Mouse (Mus musculus) lung, postnatal 0 days (tissue): ENCODE data around the gene Adgrg2. TPM values are rescaled to one million over a fixed set of nuclear protein-coding genes. Genes with fewer than 3 reads are reported as not detected.

Experiments
- ATAC-seq: fragments of 200-750 bp; cut with Nextera tagmentation; 2 replicates; pipeline ENCODE4 v1.8.0; 2017; ENCODE audit warnings: moderate library complexity
- DNase-seq: peaks from one replicate; pipeline ENCODE4 v3.0.0-alpha.2; 2016; ENCODE audit warnings: low spot score
- H3K27ac ChIP-seq: fragments of 300-500 bp; sonication (generic); 2 replicates; pipeline ENCODE4 v1.5.1; 2014; ENCODE audit warnings: antibody characterized with exemption, mild to moderate bottlenecking, low read length, mixed read lengths
- H3K27me3 ChIP-seq: fragments of 300-500 bp; sonication (generic); replicated peaks from 2 replicates; pipeline ENCODE4 v1.6.1; 2014; ENCODE audit warnings: low read length, mixed read lengths; ENCODE audit not compliant: insufficient read depth
- H3K36me3 ChIP-seq: fragments of 300-500 bp; sonication (generic); 2 replicates; pipeline ENCODE4 v1.6.1; 2014; ENCODE audit warnings: low read length, mixed read lengths; ENCODE audit not compliant: insufficient read depth
- H3K4me1 ChIP-seq: fragments of 300-500 bp; sonication (generic); 2 replicates; pipeline ENCODE4 v1.6.1; 2014; ENCODE audit warnings: antibody characterized with exemption, low read depth, low read length, mixed read lengths; ENCODE audit not compliant: insufficient read depth
- H3K4me2 ChIP-seq: fragments of 300-500 bp; sonication (generic); replicated peaks from 2 replicates; pipeline ENCODE4 v1.6.1; 2014; ENCODE audit warnings: low read depth, mild to moderate bottlenecking, low read length, moderate library complexity, mixed read lengths
- H3K4me3 ChIP-seq: fragments of 300-500 bp; sonication (generic); 2 replicates; pipeline ENCODE4 v1.5.1; 2014; ENCODE audit warnings: low read depth, low read length
- H3K9ac ChIP-seq: fragments of 300-500 bp; sonication (generic); replicated peaks from 2 replicates; pipeline ENCODE4 v1.6.1; 2014; ENCODE audit warnings: low read depth, mild to moderate bottlenecking
- H3K9me3 ChIP-seq: fragments of 300-500 bp; sonication (generic); 2 replicates; pipeline ENCODE4 v1.6.1; 2016; ENCODE audit warnings: low read length, mixed read lengths
- CTCF ChIP-seq: IDR thresholded peaks from 2 replicates; pipeline ENCODE4 v1.5.1; 2016; ENCODE audit warnings: antibody characterized with exemption, mild to moderate bottlenecking
- EP300 ChIP-seq: IDR thresholded peaks from 2 replicates; pipeline ENCODE4 v1.6.1; 2016; ENCODE audit warnings: antibody characterized with exemption, mild to moderate bottlenecking, control low read depth
- WGBS: fragments of 180-500 bp; shearing (Covaris S2); extraction: QIAGEN DNeasy Blood & Tissue Kit; methylation state at CpG from one replicate; pipeline ENCODE4 v1.1.7; 2014; 5-methylcytosine and 5-hydroxymethylcytosine counted together
- polyA plus RNA-seq: library from polyadenylated mRNA; unstranded; fragments of >200 nt; fragmentation: Nextera tagmentation; extraction: Ambion mirVana; gene quantifications from 2 replicates; pipeline ENCODE4 v1.2.1, GENCODE M21; 2015

Gene Adgrg2
- polyA plus RNA-seq, 1 experiment from 2014 or later = 4.7 TPM

- 64% methylated on average over 7 of the region's 7 CpGs for WGBS
- Histone ChIP-seq H3K4me1 (no peaks in the 10 kb centered on the region), H3K9ac (no peak overlapping the region), H3K27ac (no peak overlapping the region), H3K9me3 (no peaks in the 10 kb centered on the region), H3K36me3 (no peaks in the 10 kb centered on the region), H3K4me2 (no peak overlapping the region), H3K4me3 (no peak overlapping the region), H3K27me3 (no peaks in the 10 kb centered on the region)
- DNase-seq = peak; percentile 18
- 0 out of 2 replicates have a peak, but pooled peaks have one; percentile 41 for ATAC-seq
- TF ChIP-seq CTCF (no peak), EP300 (peak; percentile 34; the same call in 1 of the 2 replicates)
Measured at GRCm38 (mm10) chrX:160413881-160414395, 23.4 kb downstream of the Adgrg2 start.

GRCm38 (mm10) chrX:160418397-160418796 lies 27.9 kb downstream of the Adgrg2 start:
- Histone ChIP-seq H3K27me3 (no peaks in the 10 kb centered on the region), H3K27ac (no peak overlapping the region), H3K4me3 (no peak overlapping the region), H3K36me3 (no peaks in the 10 kb centered on the region), H3K4me2 (no peak overlapping the region), H3K4me1 (no peaks in the 10 kb centered on the region), H3K9me3 (no peaks in the 10 kb centered on the region), H3K9ac (no peak overlapping the region)
- ATAC-seq (peak; percentile 73), DNase-seq (peak; percentile 57)
- no peak for TF ChIP-seq CTCF
- peak; percentile 38; the same call in 1 of the 2 replicates for TF ChIP-seq EP300
- 47% methylated on average over 7 of the region's 7 CpGs for WGBS

DNA sequence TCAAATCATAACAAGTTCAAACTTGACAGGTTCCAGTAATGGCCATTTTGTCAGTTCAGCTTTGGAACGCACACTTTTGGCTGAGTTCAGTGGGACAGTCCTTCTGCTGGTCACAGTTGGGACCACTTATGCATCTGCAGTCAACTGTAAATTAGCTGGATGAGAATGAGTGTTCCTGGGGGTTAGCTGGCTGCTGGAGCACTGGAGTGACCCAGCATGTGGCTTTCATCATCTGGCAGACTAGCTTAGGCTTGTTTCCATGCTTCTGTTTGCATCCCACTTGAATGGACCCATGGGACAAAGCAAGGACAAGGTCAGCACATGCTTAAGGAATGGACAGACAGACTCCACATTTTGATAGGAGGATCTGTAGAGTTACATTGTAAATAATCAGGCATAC lies 33.2 kb downstream of the Adgrg2 start:
- ATAC-seq (peak; percentile 62), DNase-seq (peak; percentile 29)
- Histone ChIP-seq H3K36me3 (no peaks in the 10 kb centered on the region), H3K9me3 (no peaks in the 10 kb centered on the region), H3K27me3 (no peaks in the 10 kb centered on the region), H3K4me3 (no peak overlapping the region), H3K4me2 (no peak overlapping the region), H3K9ac (no peak overlapping the region), H3K27ac (no peak overlapping the region), H3K4me1 (no peaks in the 10 kb centered on the region)
- TF ChIP-seq EP300 (no peak), CTCF (no peak)
- WGBS = 67% methylated on average over 1 of the region's 1 CpGs

GRCm38 (mm10) chrX:160426486-160426885 lies 36.0 kb downstream of the Adgrg2 start:
- Histone ChIP-seq H3K4me2 (no peak overlapping the region), H3K9ac (no peak overlapping the region), H3K27me3 (no peaks in the 10 kb centered on the region), H3K36me3 (no peaks in the 10 kb centered on the region), H3K9me3 (no peaks in the 10 kb centered on the region), H3K27ac (no peak overlapping the region), H3K4me3 (no peak overlapping the region), H3K4me1 (no peaks in the 10 kb centered on the region)
- peak; percentile 72 for ATAC-seq
- peak; percentile 49 for DNase-seq
- 57% methylated on average over 1 of the region's 1 CpGs for WGBS
- TF ChIP-seq CTCF (no peak), EP300 (peak; percentile 63)

DNA sequence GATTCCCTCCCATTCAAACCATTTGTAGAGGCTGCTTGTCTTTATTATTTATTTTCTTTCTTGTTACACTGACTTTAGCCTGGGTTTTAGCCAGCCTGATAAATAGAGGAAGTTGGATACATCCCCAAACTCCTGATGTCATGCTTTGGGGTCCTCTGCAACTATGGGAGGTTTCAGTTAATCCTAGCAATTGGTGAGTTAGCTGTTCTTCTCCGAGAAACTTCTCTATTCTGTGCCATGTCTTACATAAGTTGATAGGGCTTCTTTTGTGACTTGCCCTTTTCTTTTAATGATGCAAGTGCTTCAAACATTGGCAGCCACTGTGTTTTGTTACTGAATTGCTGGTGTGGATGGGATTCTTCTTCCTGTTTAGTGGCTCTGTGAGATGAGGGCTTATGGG lies 36.4 kb downstream of the Adgrg2 start:
- H3K27me3 ChIP-seq = no peaks in the 10 kb centered on the region
- ATAC-seq (peak; percentile 35; the same call in 1 of the 2 replicates), DNase-seq (peak; percentile 22)
- H3K4me3 ChIP-seq = no peak overlapping the region
- TF ChIP-seq CTCF (no peak), EP300 (no peak)
- no peaks in the 10 kb centered on the region for H3K36me3 ChIP-seq
- 59% methylated on average over 1 of the region's 1 CpGs for WGBS
- H3K9me3 ChIP-seq = no peaks in the 10 kb centered on the region
- H3K4me2 ChIP-seq = no peak overlapping the region
- no peaks in the 10 kb centered on the region for H3K4me1 ChIP-seq
- H3K27ac ChIP-seq = no peak overlapping the region
- H3K9ac ChIP-seq = no peak overlapping the region

GRCm38 (mm10) chrX:160432192-160432591 lies 41.7 kb downstream of the Adgrg2 start:
- H3K36me3 ChIP-seq = no peaks in the 10 kb centered on the region
- H3K4me1 ChIP-seq = no peaks in the 10 kb centered on the region
- DNase-seq = no peak
- TF ChIP-seq EP300 (no peak), CTCF (no peak)
- H3K4me3 ChIP-seq = no peak overlapping the region
- WGBS = 80% methylated on average over 7 of the region's 7 CpGs
- H3K9ac ChIP-seq = no peak overlapping the region
- no peak for ATAC-seq
- H3K27me3 ChIP-seq = no peaks in the 10 kb centered on the region; the same call in 1 of the 2 replicates
- H3K4me2 ChIP-seq = no peak overlapping the region
- H3K9me3 ChIP-seq = no peaks in the 10 kb centered on the region
- H3K27ac ChIP-seq = no peak overlapping the region

DNA sequence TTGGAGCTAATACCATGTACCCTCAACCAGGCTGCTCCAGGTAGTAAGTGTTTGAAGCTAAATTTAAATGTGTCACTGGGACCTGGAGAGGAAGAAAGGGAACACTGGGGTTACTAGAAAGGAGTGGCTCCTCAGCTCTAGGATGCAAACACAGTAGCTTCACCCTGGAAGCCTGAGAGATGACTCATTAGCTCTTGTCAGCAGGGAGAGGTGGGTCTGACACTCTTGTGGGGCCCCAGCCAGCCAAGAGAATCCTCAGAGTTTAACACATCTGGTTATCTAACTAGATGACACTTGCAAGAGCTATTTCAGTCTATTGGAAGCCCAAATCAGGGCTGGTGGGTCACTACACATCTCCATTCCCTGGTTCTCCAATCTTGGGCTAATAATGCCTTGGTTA lies 50.8 kb downstream of the Adgrg2 start:
- Histone ChIP-seq H3K4me2 (no peak overlapping the region), H3K9me3 (no peaks in the 10 kb centered on the region), H3K4me1 (no peaks in the 10 kb centered on the region), H3K27ac (no peak overlapping the region), H3K9ac (no peak overlapping the region), H3K4me3 (no peak overlapping the region), H3K27me3 (no peaks in the 10 kb centered on the region), H3K36me3 (no peaks in the 10 kb centered on the region)
- TF ChIP-seq EP300 (no peak), CTCF (no peak)
- ATAC-seq = no peak
- DNase-seq = no peak
